Mouse (Mus musculus) left cerebral cortex, adult 2 months (tissue): ENCODE measurements around the gene Olfr371. TPM values are rescaled to one million over a fixed set of nuclear protein-coding genes. Genes with fewer than 3 reads are reported as not detected.

Source experiments
- DNase-seq, 2 experiments: peaks; one replicate each; pipeline ENCODE4 v3.0.0; 2021 to 2022; ENCODE audit warnings: low spot score in 2 of 2, mixed read lengths in 1 of 2; ENCODE audit errors: extremely low spot score in 1 of 2
- H3K27ac ChIP-seq: fragments of 200-600 bp; 2 replicates; pipeline ENCODE4 v1.8.1; 2022
- H3K4me3 ChIP-seq: fragments of 200-600 bp; 2 replicates; pipeline ENCODE4 v1.8.1; 2022
- CTCF ChIP-seq: fragments of 200-600 bp; IDR thresholded peaks from 2 replicates; pipeline ENCODE4 v1.8.1; 2022; ENCODE audit warnings: antibody characterized with exemption, mild to moderate bottlenecking, moderate library complexity
- intact Hi-C: fragments of 180-260 bp; cut with DNase I; formaldehyde crosslinking; loops from one replicate; pipeline ENCODE4 v1.15.1; 2025
- long read RNA-seq, 2 experiments: library from polyadenylated mRNA; stranded (forward); transcript quantifications; one replicate each; pipeline ENCODE4 v2.0.0; 2021; ENCODE audit warnings: borderline mapping rate in 2 of 2
- total RNA-seq, 2 experiments: library from RNA; stranded (reverse); gene quantifications; 2 replicates each; pipeline ENCODE4 v1.2.3; 2021

Gene Olfr371
- not detected for total RNA-seq
- long read RNA-seq, experiment 1, result 0 reads
- long read RNA-seq, experiment 2, result 0 reads

- intact Hi-C loops, result no loop called here
- H3K27ac ChIP-seq, result no peak within 1 kb of the TSS
- TF ChIP-seq CTCF, result no peak
- no peak within 1 kb of the TSS for H3K4me3 ChIP-seq
- DNase-seq, result no peak
These were observed at the start of gene Olfr371 for GRCm38 (mm10) chr8:85225688-85226087. Gene Olfr371, plus strand, starts transcription at chr8:85225988.

GRCm38 (mm10) chr8:85192346-85192745, 33.4 kb upstream of the Olfr371 start:
- DNase-seq, result no peak
- H3K4me3 ChIP-seq, result no peak overlapping the region
- no peak overlapping the region for H3K27ac ChIP-seq
- no peak for TF ChIP-seq CTCF
- intact Hi-C loops, result no loop called here

- peak in 1 of 2 experiments; percentile 11 for DNase-seq
These were observed 5.6 kb upstream of the Olfr371 start for GRCm38 (mm10) chr8:85220220-85220619.

GRCm38 (mm10) chr8:85220992-85221391, 4.8 kb upstream of the Olfr371 start:
- no peak for DNase-seq
- H3K4me3 ChIP-seq, result no peak overlapping the region
- intact Hi-C loops, result no loop called here
- no peak overlapping the region for H3K27ac ChIP-seq
- TF ChIP-seq CTCF, result no peak

More at GRCm38 (mm10) chr8:85220220-85220619, 5.6 kb upstream of the Olfr371 start:
- Histone ChIP-seq H3K27ac (no peak overlapping the region), H3K4me3 (no peak overlapping the region)
- intact Hi-C loops, result no loop called here
- no peak for TF ChIP-seq CTCF

- H3K27ac ChIP-seq, result no peak overlapping the region
- H3K4me3 ChIP-seq, result no peak overlapping the region
- no peak for DNase-seq
- intact Hi-C loops, result no loop called here
- no peak for TF ChIP-seq CTCF
These were observed 1.5 kb downstream of the Olfr371 start for GRCm38 (mm10) chr8:85227297-85227696.

Other genes with a start within 250 kb of the Olfr371 start
- gene Junb, start 247.3 kb upstream of the Olfr371 start, total RNA-seq, result 100 to 1,000 TPM in 1 of 2 experiments, 10 to 100 TPM in 1; 99.5 to 145 TPM
- 10 to 100 TPM; 11.3 to 11.6 TPM for gene Hook2, start 235.4 kb upstream of the Olfr371 start, total RNA-seq
- gene Best2, start 211.5 kb upstream of the Olfr371 start, total RNA-seq, result not detected
- gene Asna1, start 200.7 kb upstream of the Olfr371 start, total RNA-seq, result 100 to 1,000 TPM; 122 to 124 TPM
- 100 to 1,000 TPM; 124 to 132 TPM for gene Trir, start 199.2 kb upstream of the Olfr371 start, total RNA-seq
- 100 to 1,000 TPM; 146 to 163 TPM for gene Tnpo2, start 189.1 kb upstream of the Olfr371 start, total RNA-seq
- gene Fbxw9, start 165.9 kb upstream of the Olfr371 start, total RNA-seq, result 10 to 100 TPM; 21.5 to 25.5 TPM
- gene Gm5741, start 158.0 kb upstream of the Olfr371 start, total RNA-seq, result not detected
- gene Dhps, start 154.2 kb upstream of the Olfr371 start, total RNA-seq, result 10 to 100 TPM; 66.1 to 68.7 TPM
- 10 to 100 TPM; 55.6 to 55.7 TPM for gene Wdr83os, start 145.2 kb upstream of the Olfr371 start, total RNA-seq
- gene Wdr83, start 144.7 kb upstream of the Olfr371 start, total RNA-seq, result 10 to 100 TPM; 25.5 to 27.8 TPM
- gene Man2b1, start 142.7 kb upstream of the Olfr371 start, total RNA-seq, result 10 to 100 TPM; 34.7 to 35.9 TPM
- gene Zfp791, start 102.9 kb upstream of the Olfr371 start, total RNA-seq, result 1 to 10 TPM; 7.0 to 7.9 TPM
- not detected for gene Cks1brt, start 74.1 kb upstream of the Olfr371 start, total RNA-seq
- gene Orc6, start 73.6 kb downstream of the Olfr371 start, total RNA-seq, result 10 to 100 TPM; 26.8 to 30.0 TPM
- gene Vps35, start 73.8 kb downstream of the Olfr371 start, total RNA-seq, result 100 to 1,000 TPM; 116 to 130 TPM
- gene Mylk3, start 160.4 kb downstream of the Olfr371 start, total RNA-seq, result 1 to 10 TPM; 3.6 to 5.2 TPM
- 10 to 100 TPM in 1 of 2 experiments, 1 to 10 TPM in 1; 9.0 to 13.2 TPM for gene 4921524J17Rik, start 206.8 kb downstream of the Olfr371 start, total RNA-seq